Mouse (Mus musculus): Measurements from ENCODE around the gene Kiss1r. TPM values are rescaled to one million over a fixed set of nuclear protein-coding genes. Genes with fewer than 3 reads are reported as not detected.
A peak's percentile ranks its signal among the peaks of the same experiment; 100 is the strongest.
"Not testable (repeated sequence)": the region's sequence is repeated elsewhere in the genome, so short reads cannot be mapped to it uniquely, and the experiment has no call there.

Kiss1r gene
- polyA plus RNA-seq, 1 experiment from 2014 or later = 0.34 TPM

GRCm38 (mm10) chr10:79945507-79946234 lies 28.9 kb downstream of the Kiss1r start:
- H3K27ac ChIP-seq = peak overlapping the region; percentile 27; the same call in 1 of the 2 replicates
- no peak for ATAC-seq (replicated peaks; ENCODE audit: insufficient number of reproducible peaks, insufficient read depth, low FRiP score, low read depth)
- H3K4me3 ChIP-seq = no peak overlapping the region

GRCm38 (mm10) chr10:79946752-79947322 lies 30.1 kb downstream of the Kiss1r start:
- H3K9me3 ChIP-seq (replicated peaks) = no peaks in the 10 kb centered on the region
- H3K4me1 ChIP-seq (replicated peaks) = peaks cover 25% of the 10 kb centered on the region
- H3K4me2 ChIP-seq = no peak overlapping the region
- no peaks in the 10 kb centered on the region for H3K27me3 ChIP-seq
- H3K36me3 ChIP-seq = peaks cover 31% of the 10 kb centered on the region
- WGBS = 39% methylated on average over 7 of the region's 7 CpGs
- H3K9ac ChIP-seq = no peak overlapping the region
- no peak for ATAC-seq (replicated peaks; ENCODE audit: insufficient number of reproducible peaks, insufficient read depth, low FRiP score, low read depth)
- H3K27ac ChIP-seq = no peak overlapping the region
- H3K4me3 ChIP-seq = 0 out of 2 replicates have a peak overlapping the region, but pooled peaks have one; percentile 4

More at GRCm38 (mm10) chr10:79945507-79946234, 28.9 kb downstream of the Kiss1r start:
- Histone ChIP-seq H3K9me3 (replicated peaks) (no peaks in the 10 kb centered on the region), H3K9ac (no peak overlapping the region), H3K4me1 (replicated peaks) (peaks cover 31% of the 10 kb centered on the region), H3K4me2 (0 out of 2 replicates have a peak overlapping the region, but pooled peaks have one; percentile 6), H3K36me3 (peaks cover 20% of the 10 kb centered on the region), H3K27me3 (no peaks in the 10 kb centered on the region)
- WGBS = 45% methylated on average over 16 of the region's 16 CpGs

GRCm38 (mm10) chr10:79947502-79947901 lies 30.7 kb downstream of the Kiss1r start:
- Histone ChIP-seq H3K4me2 (no peak overlapping the region), H3K36me3 (peaks cover 32% of the 10 kb centered on the region)

GRCm38 (mm10) chr10:79949873-79950272 lies 33.1 kb downstream of the Kiss1r start:
- Histone ChIP-seq H3K9me3 (replicated peaks) (no peaks in the 10 kb centered on the region), H3K4me1 (replicated peaks) (peaks cover 23% of the 10 kb centered on the region), H3K4me3 (no peak overlapping the region), H3K36me3 (peaks cover 38% of the 10 kb centered on the region), H3K27ac (no peak overlapping the region), H3K9ac (no peak overlapping the region), H3K4me2 (no peak overlapping the region), H3K27me3 (no peaks in the 10 kb centered on the region)
- 66% methylated on average over 4 of the region's 4 CpGs for WGBS
- ATAC-seq (replicated peaks; ENCODE audit: insufficient number of reproducible peaks, insufficient read depth, low FRiP score, low read depth) = no peak

More at GRCm38 (mm10) chr10:79947502-79947901, 30.7 kb downstream of the Kiss1r start:
- H3K4me1 ChIP-seq (replicated peaks) = peaks cover 25% of the 10 kb centered on the region
- 73% methylated on average over 6 of the region's 6 CpGs for WGBS
- no peaks in the 10 kb centered on the region for H3K27me3 ChIP-seq
- H3K9me3 ChIP-seq (replicated peaks) = no peaks in the 10 kb centered on the region
- no peak overlapping the region for H3K4me3 ChIP-seq
- no peak overlapping the region for H3K9ac ChIP-seq
- ATAC-seq (replicated peaks; ENCODE audit: insufficient number of reproducible peaks, insufficient read depth, low FRiP score, low read depth) = no peak
- H3K27ac ChIP-seq = no peak overlapping the region

GRCm38 (mm10) chr10:79950661-79951060 lies 33.9 kb downstream of the Kiss1r start:
- Histone ChIP-seq H3K9ac (no peak overlapping the region), H3K4me2 (no peak overlapping the region), H3K4me3 (no peak overlapping the region), H3K4me1 (replicated peaks) (peaks cover 16% of the 10 kb centered on the region), H3K27ac (no peak overlapping the region), H3K36me3 (peaks cover 38% of the 10 kb centered on the region), H3K9me3 (replicated peaks) (no peaks in the 10 kb centered on the region), H3K27me3 (no peaks in the 10 kb centered on the region)
- WGBS = 83% methylated on average over 18 of the region's 18 CpGs
- ATAC-seq (replicated peaks; ENCODE audit: insufficient number of reproducible peaks, insufficient read depth, low FRiP score, low read depth) = no peak

- no peaks in the 10 kb centered on the region for H3K9me3 ChIP-seq (replicated peaks)
- H3K27me3 ChIP-seq = no peaks in the 10 kb centered on the region
- H3K4me2 ChIP-seq = no peak overlapping the region
- ATAC-seq (replicated peaks; ENCODE audit: insufficient number of reproducible peaks, insufficient read depth, low FRiP score, low read depth) = no peak
- H3K36me3 ChIP-seq = peaks cover 32% of the 10 kb centered on the region
- H3K27ac ChIP-seq = no peak overlapping the region
- H3K4me1 ChIP-seq (replicated peaks) = peaks cover 6% of the 10 kb centered on the region
- WGBS = 84% methylated on average over 6 of the region's 6 CpGs
- no peak overlapping the region for H3K4me3 ChIP-seq
- H3K9ac ChIP-seq = no peak overlapping the region
Observed at GRCm38 (mm10) chr10:79953946-79954345, 37.2 kb downstream of the Kiss1r start.

- Histone ChIP-seq H3K27ac (no peak overlapping the region), H3K27me3 (no peaks in the 10 kb centered on the region), H3K36me3 (peaks cover 17% of the 10 kb centered on the region), H3K9ac (no peak overlapping the region), H3K4me1 (replicated peaks) (peaks cover 11% of the 10 kb centered on the region), H3K4me2 (no peak overlapping the region), H3K4me3 (no peak overlapping the region), H3K9me3 (replicated peaks) (no peaks in the 10 kb centered on the region)
- ATAC-seq (replicated peaks; ENCODE audit: insufficient number of reproducible peaks, insufficient read depth, low FRiP score, low read depth) = no peak
- 66% methylated on average over 9 of the region's 9 CpGs for WGBS
Observed at GRCm38 (mm10) chr10:79955691-79956090, 38.9 kb downstream of the Kiss1r start.

GRCm38 (mm10) chr10:79956643-79957154 lies 39.9 kb downstream of the Kiss1r start:
- WGBS = 42% methylated on average over 4 of the region's 4 CpGs
- no peak for ATAC-seq (replicated peaks; ENCODE audit: insufficient number of reproducible peaks, insufficient read depth, low FRiP score, low read depth)
- H3K27me3 ChIP-seq = no peaks in the 10 kb centered on the region
- H3K27ac ChIP-seq = no peak overlapping the region
- no peaks in the 10 kb centered on the region for H3K9me3 ChIP-seq (replicated peaks)
- H3K9ac ChIP-seq = no peak overlapping the region
- peaks cover 8% of the 10 kb centered on the region; the same call in 1 of the 2 replicates for H3K36me3 ChIP-seq
- H3K4me1 ChIP-seq (replicated peaks) = peaks cover 16% of the 10 kb centered on the region
- H3K4me2 ChIP-seq = no peak overlapping the region
- no peak overlapping the region for H3K4me3 ChIP-seq

- no peak overlapping the region for H3K27ac ChIP-seq
- 15% methylated on average over 21 of the region's 21 CpGs for WGBS
- H3K4me3 ChIP-seq = no peak overlapping the region
- peaks cover 16% of the 10 kb centered on the region for H3K4me1 ChIP-seq (replicated peaks)
- peak overlapping the region; percentile 51 for H3K4me2 ChIP-seq
- no peak overlapping the region for H3K9ac ChIP-seq
- no peaks in the 10 kb centered on the region for H3K9me3 ChIP-seq (replicated peaks)
- peaks cover 10% of the 10 kb centered on the region for H3K36me3 ChIP-seq
- H3K27me3 ChIP-seq = no peaks in the 10 kb centered on the region
- 0 out of 2 replicates have a peak, but pooled peaks have one; percentile 11 for ATAC-seq (replicated peaks; ENCODE audit: insufficient number of reproducible peaks, insufficient read depth, low FRiP score, low read depth)
Observed at GRCm38 (mm10) chr10:79958140-79958816, 41.5 kb downstream of the Kiss1r start.

GRCm38 (mm10) chr10:79959412-79959811 lies 42.6 kb downstream of the Kiss1r start:
- peak overlapping the region; percentile 93 for H3K4me3 ChIP-seq
- WGBS = 45% methylated on average over 7 of the region's 10 CpGs
- ATAC-seq (replicated peaks; ENCODE audit: insufficient number of reproducible peaks, insufficient read depth, low FRiP score, low read depth); H3K9me3 ChIP-seq (replicated peaks); H3K9ac ChIP-seq; H3K27me3 ChIP-seq; H3K27ac ChIP-seq: not testable (repeated sequence)
- H3K36me3 ChIP-seq = peaks cover 19% of the 10 kb centered on the region
- H3K4me2 ChIP-seq = peak overlapping the region; percentile 78
- peaks cover 16% of the 10 kb centered on the region for H3K4me1 ChIP-seq (replicated peaks)

All from heart, embryonic 15.5 days (tissue).